Mouse (Mus musculus): ENCODE data around the gene Krt17. TPM values are rescaled to one million over a fixed set of nuclear protein-coding genes. Genes with fewer than 3 reads are reported as not detected.
A peak's percentile ranks its signal among the peaks of the same experiment; 100 is the strongest.
"Not testable (repeated sequence)": the region's sequence is repeated elsewhere in the genome, so short reads cannot be mapped to it uniquely, and the experiment has no call there.

Krt17 gene
- polyA plus RNA-seq, 1 experiment from 2014 or later = 41.6 TPM

GRCm38 (mm10) chr11:100262058-100262980, 1.5 kb upstream of the Krt17 start:
- no peak overlapping the region for H3K4me2 ChIP-seq
- no peaks in the 10 kb centered on the region for H3K9me3 ChIP-seq
- H3K9ac ChIP-seq (replicated peaks) = no peak overlapping the region
- H3K36me3 ChIP-seq = no peaks in the 10 kb centered on the region
- ATAC-seq (ENCODE audit: insufficient number of reproducible peaks, insufficient read depth, low FRiP score, low TSS enrichment, low read depth) = peak; percentile 68
- WGBS = 21% methylated on average over 13 of the region's 13 CpGs
- no peak overlapping the region for H3K4me3 ChIP-seq (replicated peaks)
- H3K27me3 ChIP-seq = peaks cover 14% of the 10 kb centered on the region
- H3K4me1 ChIP-seq (replicated peaks) = peaks cover 14% of the 10 kb centered on the region
- H3K27ac ChIP-seq = no peak overlapping the region

- no peak overlapping the region for H3K9ac ChIP-seq (replicated peaks)
- no peak overlapping the region for H3K4me2 ChIP-seq
- H3K27me3 ChIP-seq = peaks cover 9% of the 10 kb centered on the region
- H3K27ac ChIP-seq = no peak overlapping the region
- H3K36me3 ChIP-seq = no peaks in the 10 kb centered on the region
- H3K4me3 ChIP-seq (replicated peaks) = no peak overlapping the region
- no peak for ATAC-seq (ENCODE audit: insufficient number of reproducible peaks, insufficient read depth, low FRiP score, low TSS enrichment, low read depth)
- H3K4me1 ChIP-seq (replicated peaks) = peaks cover 14% of the 10 kb centered on the region
- 76% methylated on average over 9 of the region's 9 CpGs for WGBS
- no peaks in the 10 kb centered on the region for H3K9me3 ChIP-seq
Observed at GRCm38 (mm10) chr11:100261235-100261605, 391 bp upstream of the Krt17 start.

GRCm38 (mm10) chr11:100259079-100259478, 1.8 kb downstream of the Krt17 start:
- Histone ChIP-seq H3K4me3 (replicated peaks) (no peak overlapping the region), H3K9me3 (no peaks in the 10 kb centered on the region), H3K4me2 (no peak overlapping the region), H3K27ac (no peak overlapping the region), H3K27me3 (peaks cover 9% of the 10 kb centered on the region), H3K4me1 (replicated peaks) (peaks cover 14% of the 10 kb centered on the region), H3K36me3 (no peaks in the 10 kb centered on the region), H3K9ac (replicated peaks) (no peak overlapping the region)
- WGBS = 92% methylated on average over 9 of the region's 9 CpGs
- no peak for ATAC-seq (ENCODE audit: insufficient number of reproducible peaks, insufficient read depth, low FRiP score, low TSS enrichment, low read depth)

GRCm38 (mm10) chr11:100257967-100258366, 2.9 kb downstream of the Krt17 start:
- no peaks in the 10 kb centered on the region for H3K36me3 ChIP-seq
- 74% methylated on average over 1 of the region's 1 CpGs for WGBS
- no peaks in the 10 kb centered on the region for H3K9me3 ChIP-seq
- no peak overlapping the region for H3K27ac ChIP-seq
- ATAC-seq (ENCODE audit: insufficient number of reproducible peaks, insufficient read depth, low FRiP score, low TSS enrichment, low read depth) = no peak
- peaks cover 14% of the 10 kb centered on the region for H3K4me1 ChIP-seq (replicated peaks)
- H3K4me2 ChIP-seq = no peak overlapping the region
- peaks cover 9% of the 10 kb centered on the region for H3K27me3 ChIP-seq
- no peak overlapping the region for H3K4me3 ChIP-seq (replicated peaks)
- H3K9ac ChIP-seq (replicated peaks) = no peak overlapping the region

GRCm38 (mm10) chr11:100255514-100255913, 5.3 kb downstream of the Krt17 start:
- ATAC-seq (ENCODE audit: insufficient number of reproducible peaks, insufficient read depth, low FRiP score, low TSS enrichment, low read depth) = no peak
- no peaks in the 10 kb centered on the region for H3K36me3 ChIP-seq
- H3K9me3 ChIP-seq = no peaks in the 10 kb centered on the region
- H3K4me1 ChIP-seq (replicated peaks) = no peaks in the 10 kb centered on the region
- no peak overlapping the region for H3K9ac ChIP-seq (replicated peaks)
- no peak overlapping the region for H3K4me2 ChIP-seq
- H3K27me3 ChIP-seq = no peaks in the 10 kb centered on the region
- no peak overlapping the region for H3K27ac ChIP-seq
- WGBS = 92% methylated on average over 6 of the region's 6 CpGs
- H3K4me3 ChIP-seq (replicated peaks) = no peak overlapping the region

- Histone ChIP-seq H3K9me3 (no peaks in the 10 kb centered on the region), H3K4me1 (replicated peaks) (no peaks in the 10 kb centered on the region), H3K27ac (no peak overlapping the region), H3K9ac (replicated peaks) (no peak overlapping the region), H3K4me2 (no peak overlapping the region), H3K4me3 (replicated peaks) (no peak overlapping the region), H3K36me3 (no peaks in the 10 kb centered on the region), H3K27me3 (no peaks in the 10 kb centered on the region)
- WGBS = 65% methylated on average over 5 of the region's 5 CpGs
- ATAC-seq (ENCODE audit: insufficient number of reproducible peaks, insufficient read depth, low FRiP score, low TSS enrichment, low read depth) = no peak
Observed at GRCm38 (mm10) chr11:100254360-100255090, 6.3 kb downstream of the Krt17 start.

- Histone ChIP-seq H3K27me3 (no peaks in the 10 kb centered on the region), H3K27ac (no peak within 1 kb of the TSS), H3K4me3 (replicated peaks) (no peak within 1 kb of the TSS), H3K4me1 (replicated peaks) (no peaks in the 10 kb centered on the region), H3K9ac (replicated peaks) (no peak within 1 kb of the TSS), H3K9me3 (no peaks in the 10 kb centered on the region), H3K36me3 (no peaks in the 10 kb centered on the region), H3K4me2 (no peak within 1 kb of the TSS)
- ATAC-seq (ENCODE audit: insufficient number of reproducible peaks, insufficient read depth, low FRiP score, low TSS enrichment, low read depth) = no peak
- 81% methylated on average over 7 of the region's 7 CpGs for WGBS
Observed at GRCm38 (mm10) chr11:100248852-100249465, 11.9 kb downstream of the Krt17 start, which contains the start of gene Krt16. Krt16 (minus strand) TSS chr11:100248902.

- H3K9ac ChIP-seq (replicated peaks); H3K4me1 ChIP-seq (replicated peaks); H3K9me3 ChIP-seq; H3K4me3 ChIP-seq (replicated peaks); H3K27me3 ChIP-seq; H3K27ac ChIP-seq; H3K36me3 ChIP-seq; ATAC-seq (ENCODE audit: insufficient number of reproducible peaks, insufficient read depth, low FRiP score, low TSS enrichment, low read depth); H3K4me2 ChIP-seq: not testable (repeated sequence)
- WGBS = 66% methylated on average over 7 of the region's 7 CpGs
Observed at GRCm38 (mm10) chr11:100246471-100246870, 14.4 kb downstream of the Krt17 start.

GRCm38 (mm10) chr11:100240272-100240671, 20.6 kb downstream of the Krt17 start:
- ATAC-seq (ENCODE audit: insufficient number of reproducible peaks, insufficient read depth, low FRiP score, low TSS enrichment, low read depth); H3K36me3 ChIP-seq; H3K9ac ChIP-seq (replicated peaks); H3K4me2 ChIP-seq; H3K27me3 ChIP-seq; H3K4me3 ChIP-seq (replicated peaks); H3K4me1 ChIP-seq (replicated peaks); H3K9me3 ChIP-seq; H3K27ac ChIP-seq: not testable (repeated sequence)
- WGBS = 90% methylated on average over 4 of the region's 4 CpGs

GRCm38 (mm10) chr11:100221741-100222140, 39.1 kb downstream of the Krt17 start:
- no peak overlapping the region for H3K4me3 ChIP-seq (replicated peaks)
- WGBS = 71% methylated on average over 8 of the region's 8 CpGs
- no peak overlapping the region for H3K27ac ChIP-seq
- peaks cover 13% of the 10 kb centered on the region; the same call in 1 of the 2 replicates for H3K9me3 ChIP-seq
- H3K4me2 ChIP-seq = no peak overlapping the region
- no peaks in the 10 kb centered on the region for H3K36me3 ChIP-seq
- H3K9ac ChIP-seq (replicated peaks) = no peak overlapping the region
- no peak for ATAC-seq (ENCODE audit: insufficient number of reproducible peaks, insufficient read depth, low FRiP score, low TSS enrichment, low read depth)
- H3K4me1 ChIP-seq (replicated peaks) = no peaks in the 10 kb centered on the region
- H3K27me3 ChIP-seq = no peaks in the 10 kb centered on the region

GRCm38 (mm10) chr11:100219304-100219703, 41.5 kb downstream of the Krt17 start:
- Histone ChIP-seq H3K4me2 (no peak overlapping the region), H3K9ac (replicated peaks) (no peak overlapping the region), H3K27ac (no peak overlapping the region), H3K36me3 (no peaks in the 10 kb centered on the region), H3K4me1 (replicated peaks) (no peaks in the 10 kb centered on the region), H3K9me3 (0 out of 2 replicates have a peak, but pooled peaks cover 2% of the 10 kb centered on the region), H3K27me3 (no peaks in the 10 kb centered on the region), H3K4me3 (replicated peaks) (no peak overlapping the region)
- WGBS = 88% methylated on average over 4 of the region's 4 CpGs
- no peak for ATAC-seq (ENCODE audit: insufficient number of reproducible peaks, insufficient read depth, low FRiP score, low TSS enrichment, low read depth)

Data from limb, embryonic 12.5 days (tissue).